Mouse (Mus musculus): Measurements from ENCODE around the gene Gm5475.

DNA sequence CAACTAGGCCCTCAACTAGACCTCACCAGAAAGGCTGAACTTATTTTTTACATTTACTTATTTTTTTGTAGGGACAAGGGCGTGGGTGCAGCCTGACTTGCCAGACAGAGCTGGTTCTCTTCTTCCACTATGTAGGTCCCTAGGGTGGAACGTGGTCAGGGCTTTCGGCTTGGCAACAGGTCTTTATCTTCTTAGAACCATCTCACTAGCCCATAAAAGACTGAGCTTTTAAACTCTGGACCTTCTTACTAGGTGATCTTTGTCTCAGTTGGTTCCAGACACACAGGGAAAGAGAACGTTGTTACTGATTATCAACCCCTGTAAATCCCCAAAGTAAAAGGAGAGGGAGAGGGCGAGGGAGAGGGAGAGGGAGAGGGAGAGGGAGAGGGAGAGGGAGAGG, 8.6 kb upstream of the Gm5475 start:
- TF ChIP-seq CTCF (IDR thresholded peaks at IDR 0.05), result no peak
- no peak for TF ChIP-seq EP300 (IDR thresholded peaks at IDR 0.05)

Data from lung, postnatal 0 days (tissue).